Comparison of ENCODE assay signal across 16 mouse cellular contexts in genomic region chr8:117730980-117731379, GRCm38 (mm10). TPM values are rescaled to one million over a fixed set of nuclear protein-coding genes. Genes with fewer than 3 reads are reported as not detected.
DNase-seq lines count a peak whose midpoint lies in the region; ATAC-seq lines count a peak whose summit lies in the region.
"Had no signal": no experiment of that assay in that cellular context is flagged by ENCODE, and none has a peak within 500 bp of the region (broad histone marks: within the 10 kb centered on the region; RNA-seq: fewer than 3 reads in every experiment).

No protein-coding gene starts in this region.

- no peaks in the 10 kb centered on the region for H3K27me3 ChIP-seq in heart, embryonic 12.5 days (replicated peaks)
- no peaks in the 10 kb centered on the region for H3K27me3 ChIP-seq in liver, embryonic 12.5 days (replicated peaks)

- 40% methylated on average over 10 of the region's 10 CpGs for WGBS in heart, embryonic 12.5 days
- 26% methylated on average over 10 of the region's 10 CpGs for WGBS in liver, embryonic 12.5 days (ENCODE audit: insufficient replicate concordance)

- H3K4me2 ChIP-seq in heart, embryonic 12.5 days: no peak overlapping the region
- H3K4me2 ChIP-seq in liver, embryonic 12.5 days: no peak overlapping the region

- H3K9ac ChIP-seq in heart, embryonic 12.5 days: no peak overlapping the region
- no peak overlapping the region for H3K9ac ChIP-seq in liver, embryonic 12.5 days

- H3K4me1 ChIP-seq in heart, embryonic 12.5 days (replicated peaks): no peaks in the 10 kb centered on the region
- 0 out of 2 replicates have a peak, but pooled peaks cover 8% of the 10 kb centered on the region for H3K4me1 ChIP-seq in liver, embryonic 12.5 days

- H3K27ac ChIP-seq in heart, embryonic 12.5 days (ENCODE audit: poor library complexity, severe bottlenecking): no peak overlapping the region
- H3K27ac ChIP-seq in liver, embryonic 12.5 days: 0 out of 2 replicates have a peak overlapping the region, but pooled peaks have one; percentile 39
- H3K27ac ChIP-seq: gastrocnemius, adult 2 months had no signal

- DNase-seq in heart, adult 18-20 months: no peak
- DNase-seq in urinary bladder, adult 18-20 months (ENCODE audit: low spot score in 2 of 2): peak; percentile 24 to 29
- DNase-seq in urinary bladder, postnatal 25 days (ENCODE audit: low spot score): no peak
- no peak for DNase-seq in gastrocnemius, adult 18-20 months (ENCODE audit: low spot score)
- no peak for DNase-seq in frontal cortex, postnatal 25 days (ENCODE audit: low spot score in 2 of 2)
- no peak for DNase-seq in ovary, adult 18-20 months (ENCODE audit: low spot score)
- DNase-seq: adrenal gland, adult 8-10 months; cerebellum, postnatal 25 days; gastrocnemius, adult 2 months; heart, postnatal 10 days; kidney, adult 11 months; right cerebral cortex, postnatal 4 days had no signal

- H3K4me3 ChIP-seq in heart, embryonic 12.5 days: no peak overlapping the region
- H3K4me3 ChIP-seq in liver, embryonic 12.5 days: no peak overlapping the region
- H3K4me3 ChIP-seq: gastrocnemius, adult 2 months had no signal

- 0 out of 2 replicates have a peak, but pooled peaks have one; percentile 18 for ATAC-seq in heart, embryonic 12.5 days (ENCODE audit: insufficient number of reproducible peaks, low FRiP score)
- ATAC-seq in liver, embryonic 12.5 days: peak; percentile 46
- ATAC-seq: lung, postnatal 0 days had no signal

- H3K9me3 ChIP-seq in heart, embryonic 12.5 days (replicated peaks): no peaks in the 10 kb centered on the region
- no peaks in the 10 kb centered on the region for H3K9me3 ChIP-seq in liver, embryonic 12.5 days (replicated peaks)

- H3K36me3 ChIP-seq in heart, embryonic 12.5 days: no peaks in the 10 kb centered on the region
- H3K36me3 ChIP-seq in liver, embryonic 12.5 days: no peaks in the 10 kb centered on the region

RNA-seq across cellular contexts. Expression of gene Hsd17b2, which starts 29.3 kb away (rescaled TPM):
- 0.57 TPM in 1 of 2 replicates, not detected in the other for polyA plus RNA-seq in heart, embryonic 12.5 days (2016; fragmentation: Nextera tagmentation; extraction: Ambion mirVana)
- total RNA-seq in heart, adult 18-20 months (2021): not detected
- 20.9 and 23.6 TPM in 2 replicates for polyA plus RNA-seq in liver, embryonic 12.5 days (2016; fragmentation: Nextera tagmentation; extraction: Ambion mirVana)
- total RNA-seq in gastrocnemius, adult 18-20 months (2021): not detected
- total RNA-seq: adrenal gland, adult 8-10 months; gastrocnemius, adult 2 months; heart, postnatal 10 days; midbrain, postnatal 0 days had no signal

RNA-seq across cellular contexts. Expression of gene Sdr42e1, which starts 57.5 kb away (rescaled TPM):
- polyA plus RNA-seq in heart, embryonic 12.5 days (2016; fragmentation: Nextera tagmentation; extraction: Ambion mirVana): 0.65 and 0.68 TPM in 2 replicates
- 1 to 10 TPM; 2.9 to 3.9 TPM for total RNA-seq in heart, adult 18-20 months (2021)
- polyA plus RNA-seq in liver, embryonic 12.5 days (2016; fragmentation: Nextera tagmentation; extraction: Ambion mirVana): 0.91 and 1.4 TPM in 2 replicates
- under 1 TPM; 0.25 to 0.40 TPM for total RNA-seq in gastrocnemius, adult 18-20 months (2021)

Comparison
In these comparisons a context has a peak if more than half of its experiments do, and no peak if none do; other contexts are left out.
1. DNase-seq: peak in urinary bladder, adult 18-20 months (2 of 2); none in heart, adult 18-20 months (0 of 2), urinary bladder, postnatal 25 days (single experiment), gastrocnemius, adult 18-20 months (single experiment), frontal cortex, postnatal 25 days (0 of 2) and ovary, adult 18-20 months (single experiment).